Mouse (Mus musculus) stomach, adult 2 months (tissue): ENCODE data around the gene Slc39a5. TPM values are rescaled to one million over a fixed set of nuclear protein-coding genes. Genes with fewer than 3 reads are reported as not detected.

Experiments used
- polyA plus RNA-seq: library from polyadenylated mRNA; depleted of rRNA; stranded (reverse); fragments of >200 nt; gene quantifications from 2 replicates; pipeline ENCODE4 v1.2.3, GENCODE M21; 2012; rRNA removed

The Slc39a5 gene
- polyA plus RNA-seq, result 0.83 and 0.84 TPM in 2 replicates

DNA sequence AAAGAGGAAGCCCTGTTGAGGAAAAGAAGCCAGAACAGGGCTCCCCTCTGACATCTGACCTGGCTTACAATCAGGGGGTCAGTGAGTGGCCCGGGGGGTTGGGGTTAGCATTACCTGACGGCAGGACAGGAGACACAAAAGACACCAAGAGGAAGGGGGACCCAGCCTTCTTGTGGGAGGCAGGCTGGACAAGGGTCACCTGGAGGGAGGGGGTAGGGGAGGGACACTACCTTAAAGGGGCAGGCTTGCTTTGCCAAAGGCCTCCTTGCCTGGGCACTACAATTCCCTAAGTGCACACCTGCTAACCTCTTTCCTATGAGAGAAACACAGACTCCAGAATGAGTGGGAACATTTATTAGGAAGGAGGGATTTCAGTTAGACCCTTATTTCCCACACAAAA lies at the start of gene Slc39a5:
TSS of gene Slc39a5 (minus strand) at position 174 of the 400 bp plus-strand sequence.

DNA sequence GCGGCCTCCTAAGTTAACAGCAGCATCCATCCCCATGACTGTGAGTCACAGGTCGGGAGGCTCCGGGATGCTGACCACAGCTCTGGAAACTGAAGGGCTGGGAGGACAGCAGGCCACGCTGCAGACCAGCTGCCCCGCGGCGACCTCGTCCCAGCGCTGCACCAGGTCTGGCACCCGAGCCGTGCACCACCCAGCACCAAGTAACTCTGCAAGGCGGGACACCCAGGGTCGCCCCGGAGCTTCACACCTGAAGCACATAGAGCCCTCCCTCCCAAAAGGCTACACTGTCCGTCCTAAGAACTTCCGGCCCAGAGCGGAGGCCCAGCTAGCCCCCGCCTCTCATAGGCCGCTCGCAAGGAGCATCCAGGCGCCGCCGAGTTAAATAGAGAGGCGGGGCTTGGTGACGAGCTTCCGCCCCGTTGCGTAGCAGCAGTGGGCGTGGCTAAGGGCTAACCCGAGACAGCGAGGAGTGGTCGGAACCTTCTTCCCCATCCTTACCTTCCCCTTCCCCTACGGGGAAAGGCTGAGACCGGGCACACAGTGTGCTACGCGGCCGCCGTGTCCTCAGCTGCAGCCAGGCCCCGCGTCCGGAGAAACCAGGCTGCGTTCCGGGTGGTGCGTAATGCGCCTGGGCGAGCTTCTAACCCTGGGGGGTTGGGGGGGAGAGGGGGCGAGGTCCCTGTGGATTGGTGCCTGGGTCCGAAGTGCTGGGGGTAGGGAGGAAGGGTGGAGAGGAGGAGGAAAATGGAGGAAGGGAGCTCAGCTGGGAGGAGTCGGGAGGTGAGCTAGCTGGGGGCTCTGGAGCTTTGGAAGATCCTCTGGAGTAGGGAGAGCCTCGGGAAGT lies 10.4 kb upstream of the Slc39a5 start, which contains the start of the genes Nabp2 and Rnf41:
TSS of gene Nabp2 (minus strand) at position 282 of the 844 bp plus-strand sequence.
TSS of gene Rnf41 (plus strand) at position 447 of the 844 bp plus-strand sequence.

DNA sequence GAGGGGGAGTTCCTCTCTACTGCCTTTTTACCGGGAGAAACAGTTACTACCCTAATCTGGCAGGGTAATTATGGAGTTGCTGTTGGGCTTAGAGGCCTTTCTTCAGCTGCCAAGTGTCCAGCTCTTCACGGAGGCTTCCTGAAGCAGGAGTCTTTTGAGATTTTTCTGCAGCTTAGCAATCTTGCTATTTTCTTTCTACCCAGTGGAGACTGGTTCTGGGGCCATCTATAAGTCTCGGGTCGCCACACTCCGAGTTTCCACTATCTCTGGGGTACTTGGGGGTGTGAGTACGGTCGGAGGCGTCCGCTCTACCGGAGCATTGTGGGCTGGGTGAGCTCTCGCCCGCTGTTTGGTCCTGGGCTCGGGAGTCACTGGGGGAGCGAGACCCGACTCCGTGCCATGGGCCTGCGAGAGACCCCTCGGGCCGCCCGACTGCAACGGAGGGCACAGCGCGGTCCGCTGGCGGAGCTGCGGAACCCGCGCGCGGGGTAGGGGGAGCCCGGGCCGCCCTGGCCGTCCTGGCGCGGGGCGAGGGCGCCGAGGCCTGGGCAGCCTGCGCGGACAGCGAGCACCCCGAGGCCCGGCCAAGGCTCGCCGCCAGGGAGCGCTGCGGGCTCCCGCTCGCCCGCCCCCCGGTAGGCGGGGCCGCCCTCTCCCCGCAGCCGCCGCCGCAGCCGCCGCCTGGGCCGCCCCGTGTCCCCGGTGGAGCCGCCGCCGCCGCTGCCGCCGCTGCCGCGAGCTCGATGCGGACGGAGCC lies 24.4 kb downstream of the Slc39a5 start, which contains the start of gene Ankrd52:
TSS of gene Ankrd52 (plus strand) at position 661 of the 757 bp plus-strand sequence.

GRCm38 (mm10) chr10:128368402-128369217 lies 32.4 kb downstream of the Slc39a5 start, which contains the start of gene Coq10a:
Gene Coq10a (minus strand): TSS chr10:128368997.

Other genes with a start within 250 kb of the Slc39a5 start
- gene Rbms2, start 220.9 kb downstream of the Slc39a5 start, polyA plus RNA-seq, result 38.4 and 39.6 TPM in 2 replicates
- 3.0 and 3.8 TPM in 2 replicates for gene Gls2, start 206.8 kb downstream of the Slc39a5 start, polyA plus RNA-seq
- 5.6 and 6.4 TPM in 2 replicates for gene Spryd4, start 189.4 kb downstream of the Slc39a5 start, polyA plus RNA-seq
- gene Mip, start 175.4 kb downstream of the Slc39a5 start, polyA plus RNA-seq, result not detected in 2 replicates
- 0.65 and 1.6 TPM in 2 replicates for gene Timeless, start 169.2 kb downstream of the Slc39a5 start, polyA plus RNA-seq
- 0.10 TPM in 1 of 2 replicates, not detected in the other for gene Apon, start 147.1 kb downstream of the Slc39a5 start, polyA plus RNA-seq
- 0.87 and 0.95 TPM in 2 replicates for gene Apof, start 132.6 kb downstream of the Slc39a5 start, polyA plus RNA-seq
- gene Stat2, start 130.7 kb downstream of the Slc39a5 start, polyA plus RNA-seq, result 6.2 and 8.3 TPM in 2 replicates
- gene Il23a, start 102.5 kb downstream of the Slc39a5 start, polyA plus RNA-seq, result 0.04 TPM in 1 of 2 replicates, not detected in the other
- gene Pan2, start 97.9 kb downstream of the Slc39a5 start, polyA plus RNA-seq, result 5.9 and 9.0 TPM in 2 replicates
- 10.5 and 16.3 TPM in 2 replicates for gene Cnpy2, start 78.8 kb downstream of the Slc39a5 start, polyA plus RNA-seq
- gene Cs, start 63.5 kb downstream of the Slc39a5 start, polyA plus RNA-seq, result 146 and 160 TPM in 2 replicates
- gene Coq10a, start 32.2 kb downstream of the Slc39a5 start, polyA plus RNA-seq, result 8.6 and 9.5 TPM in 2 replicates
- gene Ankrd52, start 24.1 kb downstream of the Slc39a5 start, polyA plus RNA-seq, result 7.5 and 9.2 TPM in 2 replicates
- 9.5 and 10.9 TPM in 2 replicates for gene Nabp2, start 10.3 kb upstream of the Slc39a5 start, polyA plus RNA-seq
- gene Rnf41, start 10.4 kb upstream of the Slc39a5 start, polyA plus RNA-seq, result 7.1 and 8.2 TPM in 2 replicates
- 32.1 and 38.8 TPM in 2 replicates for gene Smarcc2, start 58.0 kb upstream of the Slc39a5 start, polyA plus RNA-seq
- 404 and 639 TPM in 2 replicates for gene Myl6, start 92.9 kb upstream of the Slc39a5 start, polyA plus RNA-seq
- gene Myl6b, start 97.5 kb upstream of the Slc39a5 start, polyA plus RNA-seq, result 1.6 and 1.9 TPM in 2 replicates
- 22.8 and 23.2 TPM in 2 replicates for gene Esyt1, start 124.6 kb upstream of the Slc39a5 start, polyA plus RNA-seq
- 6.9 and 7.8 TPM in 2 replicates for gene Zc3h10, start 146.5 kb upstream of the Slc39a5 start, polyA plus RNA-seq
- gene Rpl41, start 148.1 kb upstream of the Slc39a5 start, polyA plus RNA-seq, result 1,075 and 1,307 TPM in 2 replicates
- 4.8 and 7.2 TPM in 2 replicates for gene Pa2g4, start 164.8 kb upstream of the Slc39a5 start, polyA plus RNA-seq
- gene Erbb3, start 188.4 kb upstream of the Slc39a5 start, polyA plus RNA-seq, result 15.2 and 18.8 TPM in 2 replicates
- gene Rps26, start 225.5 kb upstream of the Slc39a5 start, polyA plus RNA-seq, result 506 and 586 TPM in 2 replicates
- 0.70 and 0.71 TPM in 2 replicates for gene Ikzf4, start 244.8 kb upstream of the Slc39a5 start, polyA plus RNA-seq